Mouse (Mus musculus) hindbrain, postnatal 0 days (tissue): ENCODE measurements around the gene Gm15557. TPM values are rescaled to one million over a fixed set of nuclear protein-coding genes. Genes with fewer than 3 reads are reported as not detected.

Experiments used
- ATAC-seq: fragments of 200-750 bp; cut with Nextera tagmentation; 2 replicates; pipeline ENCODE4 v1.8.0; 2017; ENCODE audit warnings: mild to moderate bottlenecking, moderate TSS enrichment, moderate library complexity
- DNase-seq: peaks from one replicate; pipeline ENCODE4 v3.0.0-alpha.2; 2015; ENCODE audit warnings: low spot score
- H3K27ac ChIP-seq: fragments of 300-500 bp; sonication (generic); 2 replicates; pipeline ENCODE4 v1.5.1; 2014; ENCODE audit warnings: mild to moderate bottlenecking
- H3K27me3 ChIP-seq: fragments of 300-500 bp; sonication (generic); 2 replicates; pipeline ENCODE4 v1.6.1; 2014; ENCODE audit warnings: low read length, mixed read lengths; ENCODE audit not compliant: insufficient read depth
- H3K36me3 ChIP-seq: fragments of 300-500 bp; sonication (generic); 2 replicates; pipeline ENCODE4 v1.6.1; 2014; ENCODE audit warnings: low read length, mixed read lengths; ENCODE audit not compliant: insufficient read depth
- H3K4me1 ChIP-seq: fragments of 300-500 bp; sonication (generic); 2 replicates; pipeline ENCODE4 v1.6.1; 2014; ENCODE audit warnings: antibody characterized with exemption, low read length, mixed read lengths; ENCODE audit not compliant: insufficient read depth
- H3K4me2 ChIP-seq: fragments of 300-500 bp; sonication (generic); 2 replicates; pipeline ENCODE4 v1.6.1; 2014; ENCODE audit warnings: low read depth, mild to moderate bottlenecking, low read length, moderate library complexity, mixed read lengths
- H3K4me3 ChIP-seq: fragments of 300-500 bp; sonication (generic); 2 replicates; pipeline ENCODE4 v1.5.1; 2014; ENCODE audit warnings: low read length
- H3K9ac ChIP-seq: fragments of 300-500 bp; sonication (generic); replicated peaks from 2 replicates; pipeline ENCODE4 v1.6.1; 2014; ENCODE audit warnings: mild to moderate bottlenecking, low read length, moderate library complexity, mixed read lengths
- H3K9me3 ChIP-seq: fragments of 300-500 bp; sonication (generic); 2 replicates; pipeline ENCODE4 v1.6.1; 2016; ENCODE audit warnings: low read length, mixed read lengths
- CTCF ChIP-seq: IDR thresholded peaks from 2 replicates; pipeline ENCODE4 v1.5.1; 2016; ENCODE audit warnings: antibody characterized with exemption, control low read depth, low read depth
- WGBS: fragments of 180-500 bp; shearing (Covaris S2); extraction: QIAGEN DNeasy Blood & Tissue Kit; methylation state at CpG from one replicate; pipeline ENCODE4 v1.1.7; 2014; 5-methylcytosine and 5-hydroxymethylcytosine counted together
- polyA plus RNA-seq: library from polyadenylated mRNA; unstranded; fragments of >200 nt; fragmentation: Nextera tagmentation; extraction: Ambion mirVana; gene quantifications from 2 replicates; pipeline ENCODE4 v1.2.1, GENCODE M21; 2015
- total RNA-seq: library from RNA; depleted of rRNA; stranded (reverse); fragments of >200 nt; gene quantifications from 2 replicates; pipeline ENCODE4 v1.2.3, GENCODE M21; 2014

The Gm15557 gene
- total and polyA plus RNA-seq, 2 experiments from 2014 or later, result not detected

DNA sequence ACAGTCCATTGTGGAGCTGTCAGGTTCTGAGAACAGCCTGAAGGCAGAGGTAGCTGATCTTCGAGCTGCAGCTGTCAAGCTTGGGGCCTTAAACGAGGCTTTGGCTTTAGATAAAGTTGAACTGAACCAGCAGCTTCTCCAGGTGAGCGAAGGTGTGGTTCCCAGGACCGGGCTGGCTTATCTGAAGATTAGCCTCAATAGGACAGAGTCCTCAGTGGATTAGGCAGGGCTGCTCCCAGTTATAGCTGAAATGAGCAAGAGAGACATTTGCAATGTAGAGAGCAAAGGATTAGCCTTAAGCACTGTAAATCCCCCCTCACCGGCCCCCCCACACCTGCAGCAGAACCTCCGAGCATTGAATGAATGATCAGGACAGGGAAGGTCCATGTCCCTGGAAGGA, 32.8 kb downstream of the Gm15557 start:
- no peak overlapping the region for H3K4me3 ChIP-seq
- no peak overlapping the region for H3K4me2 ChIP-seq
- H3K9ac ChIP-seq, result no peak overlapping the region
- TF ChIP-seq CTCF, result no peak
- no peaks in the 10 kb centered on the region for H3K9me3 ChIP-seq
- ATAC-seq, result no peak
- DNase-seq, result no peak
- H3K27me3 ChIP-seq, result no peaks in the 10 kb centered on the region
- no peaks in the 10 kb centered on the region for H3K4me1 ChIP-seq
- WGBS, result 93% methylated on average over 6 of the region's 6 CpGs
- H3K36me3 ChIP-seq, result peaks cover 71% of the 10 kb centered on the region
- no peak overlapping the region for H3K27ac ChIP-seq

DNA sequence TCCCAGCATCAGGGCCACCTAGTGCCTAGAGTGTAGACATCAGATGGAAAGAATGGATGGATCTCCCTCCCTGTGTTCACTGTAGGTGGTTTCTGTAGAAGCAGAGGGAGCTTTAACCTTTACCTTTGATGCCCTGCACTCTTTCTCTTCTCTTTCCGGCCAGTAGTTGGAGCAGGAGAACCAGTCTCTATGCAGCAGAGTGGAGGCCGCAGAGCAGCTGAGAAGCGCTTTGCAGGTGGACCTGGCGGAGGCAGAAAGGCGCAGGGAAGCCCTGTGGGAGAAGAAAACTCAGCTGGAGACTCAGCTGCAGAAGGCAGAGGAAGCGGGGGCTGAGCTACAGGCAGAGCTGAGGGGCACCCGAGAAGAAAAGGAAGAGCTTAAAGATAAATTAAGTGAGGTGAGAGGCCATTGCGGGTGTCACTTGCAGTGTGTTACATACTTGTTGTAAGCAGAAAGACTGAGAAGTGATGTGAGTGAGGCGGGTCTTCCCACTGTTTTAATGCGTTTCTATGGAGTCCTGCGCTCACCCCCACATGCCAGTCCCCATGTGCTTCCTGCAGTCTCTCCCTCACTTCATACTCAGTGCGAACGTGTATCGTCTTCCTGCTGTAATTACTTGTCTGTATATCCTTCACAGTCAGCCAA, 33.7 kb downstream of the Gm15557 start:
- no peaks in the 10 kb centered on the region for H3K27me3 ChIP-seq
- H3K27ac ChIP-seq, result no peak overlapping the region
- H3K9ac ChIP-seq, result no peak overlapping the region
- no peak overlapping the region for H3K4me3 ChIP-seq
- WGBS, result 83% methylated on average over 14 of the region's 14 CpGs
- no peak for ATAC-seq
- no peak overlapping the region for H3K4me2 ChIP-seq
- H3K36me3 ChIP-seq, result peaks cover 70% of the 10 kb centered on the region
- no peaks in the 10 kb centered on the region for H3K4me1 ChIP-seq
- peak; percentile 30; the same call in 1 of the 2 replicates for TF ChIP-seq CTCF
- no peaks in the 10 kb centered on the region for H3K9me3 ChIP-seq
- peak; percentile 25 for DNase-seq

DNA sequence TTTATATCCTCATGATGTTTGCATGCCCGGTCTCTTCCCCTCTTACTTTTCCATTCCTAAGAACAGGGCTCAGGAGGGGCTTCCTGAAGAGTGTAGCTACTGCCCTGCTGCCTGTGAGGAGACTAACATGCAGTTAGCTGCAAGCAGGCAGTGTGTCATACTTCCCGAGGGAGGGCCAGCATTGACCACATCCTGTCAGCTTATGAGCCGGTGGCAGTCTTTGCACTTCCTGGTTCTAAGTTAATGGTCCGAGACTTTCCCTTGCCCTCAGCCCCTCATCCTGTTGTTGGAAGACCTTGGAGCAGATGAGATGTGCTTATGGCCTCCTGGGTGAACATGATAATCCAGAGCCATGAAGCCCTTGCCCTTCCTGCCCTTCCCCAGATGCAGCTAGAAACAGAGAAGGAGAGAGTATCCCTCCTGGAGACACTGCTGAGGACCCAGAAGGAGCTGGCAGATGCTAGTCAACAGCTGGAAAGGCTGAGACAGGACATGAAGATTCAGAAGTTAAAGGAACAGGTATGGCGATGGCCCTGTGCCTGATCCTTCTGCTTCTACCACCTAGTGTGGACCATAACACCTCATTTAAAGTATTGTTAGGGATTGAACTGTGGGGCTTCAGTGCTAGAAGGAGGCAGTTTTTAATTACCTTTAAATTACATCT, 38.9 kb downstream of the Gm15557 start:
- H3K27ac ChIP-seq, result no peak overlapping the region
- no peak for DNase-seq
- H3K9ac ChIP-seq, result no peak overlapping the region
- no peaks in the 10 kb centered on the region for H3K9me3 ChIP-seq
- TF ChIP-seq CTCF, result no peak
- peaks cover 77% of the 10 kb centered on the region for H3K36me3 ChIP-seq
- no peak overlapping the region for H3K4me3 ChIP-seq
- ATAC-seq, result no peak
- 93% methylated on average over 5 of the region's 5 CpGs for WGBS
- H3K4me2 ChIP-seq, result no peak overlapping the region
- H3K27me3 ChIP-seq, result no peaks in the 10 kb centered on the region
- no peaks in the 10 kb centered on the region for H3K4me1 ChIP-seq

DNA sequence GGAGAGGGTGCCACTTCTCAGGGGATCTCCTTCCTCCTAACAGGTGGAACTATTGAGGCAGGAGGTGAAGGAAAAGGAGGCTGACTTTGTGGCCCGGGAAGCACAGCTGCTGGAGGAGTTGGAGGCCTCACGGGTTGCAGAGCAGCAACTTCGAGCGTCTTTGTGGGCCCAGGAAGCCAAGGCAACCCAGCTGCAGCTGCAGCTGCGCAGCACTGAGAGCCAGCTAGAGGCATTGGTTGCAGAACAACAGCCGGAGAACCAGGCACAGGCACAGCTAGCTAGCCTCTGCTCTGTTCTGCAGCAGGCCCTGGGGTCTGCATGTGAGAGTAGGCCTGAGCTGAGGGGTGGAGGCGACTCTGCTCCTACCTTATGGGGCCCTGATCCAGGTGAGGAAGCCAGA, 45.2 kb downstream of the Gm15557 start:
- no peak for TF ChIP-seq CTCF

DNA sequence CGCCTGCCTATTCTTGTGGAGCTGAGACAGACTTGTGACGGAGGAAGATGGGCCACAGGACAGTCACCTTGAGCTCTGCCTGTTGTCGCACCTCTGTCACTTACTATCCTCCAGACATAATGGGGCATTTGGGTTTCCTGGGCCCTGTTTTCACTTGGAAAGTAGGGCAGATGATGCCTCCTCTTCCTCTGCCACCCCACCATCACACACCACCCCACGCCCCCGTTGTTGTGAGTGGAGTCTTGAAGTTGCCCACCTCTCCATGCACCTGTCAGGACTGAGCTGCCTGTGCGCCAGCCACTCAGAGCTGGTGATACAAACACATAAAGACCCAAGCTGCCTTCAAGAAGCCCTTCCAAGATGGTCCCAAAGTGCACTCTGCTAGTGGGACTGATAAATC, 46.6 kb downstream of the Gm15557 start:
- Histone ChIP-seq H3K27me3 (no peaks in the 10 kb centered on the region), H3K4me3 (no peak overlapping the region), H3K36me3 (peaks cover 81% of the 10 kb centered on the region), H3K9me3 (no peaks in the 10 kb centered on the region), H3K27ac (no peak overlapping the region), H3K4me1 (peaks cover 11% of the 10 kb centered on the region; the same call in 1 of the 2 replicates), H3K4me2 (no peak overlapping the region), H3K9ac (no peak overlapping the region)
- no peak for ATAC-seq
- no peak for DNase-seq
- no peak for TF ChIP-seq CTCF
- WGBS, result 98% methylated on average over 6 of the region's 6 CpGs

More for the DNA sequence above, 45.2 kb downstream of the Gm15557 start:
- H3K4me3 ChIP-seq, result no peak overlapping the region
- H3K4me1 ChIP-seq, result no peaks in the 10 kb centered on the region
- no peaks in the 10 kb centered on the region for H3K27me3 ChIP-seq
- DNase-seq (no peak), ATAC-seq (no peak)
- H3K27ac ChIP-seq, result no peak overlapping the region
- 92% methylated on average over 7 of the region's 7 CpGs for WGBS
- no peak overlapping the region for H3K4me2 ChIP-seq
- H3K9me3 ChIP-seq, result no peaks in the 10 kb centered on the region
- H3K36me3 ChIP-seq, result peaks cover 86% of the 10 kb centered on the region
- H3K9ac ChIP-seq, result no peak overlapping the region

DNA sequence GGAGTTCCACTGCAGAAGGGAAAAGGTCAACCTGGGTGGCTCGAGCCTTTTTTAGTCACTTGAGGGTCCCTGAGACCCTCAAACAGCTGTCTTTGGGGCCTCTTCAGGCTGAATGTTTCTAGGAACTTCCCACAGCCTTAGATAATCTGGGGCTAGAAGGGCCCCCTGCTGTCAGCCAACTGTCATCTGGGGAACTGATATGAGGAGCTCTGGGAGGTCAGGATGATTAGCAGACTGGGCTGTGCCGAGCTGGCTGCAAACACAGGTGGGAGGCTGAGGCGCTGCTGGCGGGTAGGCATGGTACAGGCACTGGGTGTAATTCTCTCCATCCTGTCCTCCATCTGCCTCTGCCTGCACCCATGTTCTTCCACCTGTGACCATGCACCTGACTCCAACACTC, 48.6 kb downstream of the Gm15557 start:
- Histone ChIP-seq H3K4me3 (no peak overlapping the region), H3K4me2 (no peak overlapping the region), H3K9me3 (no peaks in the 10 kb centered on the region), H3K27ac (no peak overlapping the region), H3K36me3 (peaks cover 76% of the 10 kb centered on the region), H3K9ac (no peak overlapping the region), H3K27me3 (no peaks in the 10 kb centered on the region), H3K4me1 (peaks cover 14% of the 10 kb centered on the region; the same call in 1 of the 2 replicates)
- no peak for TF ChIP-seq CTCF
- WGBS, result 66% methylated on average over 4 of the region's 4 CpGs
- ATAC-seq, result no peak
- no peak for DNase-seq

DNA sequence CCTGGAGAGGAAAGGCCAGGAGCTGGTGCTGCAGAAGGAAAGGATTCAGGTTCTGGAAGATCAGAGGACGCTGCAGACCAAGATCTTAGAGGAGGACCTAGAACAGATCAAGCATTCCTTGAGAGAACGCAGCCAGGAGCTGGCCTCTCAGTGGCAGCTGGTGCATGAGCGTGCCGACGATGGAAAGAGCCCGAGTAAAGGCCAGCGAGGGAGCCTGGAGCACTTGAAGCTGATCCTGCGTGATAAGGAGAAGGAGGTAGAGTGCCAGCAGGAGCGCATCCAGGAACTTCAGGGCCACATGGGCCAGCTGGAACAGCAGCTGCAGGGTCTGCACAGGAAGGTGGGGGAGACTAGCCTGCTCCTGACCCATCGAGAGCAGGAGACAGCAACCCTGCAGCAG, 50.6 kb downstream of the Gm15557 start:
- no peak for TF ChIP-seq CTCF
- no peak overlapping the region for H3K4me3 ChIP-seq
- H3K27me3 ChIP-seq, result no peaks in the 10 kb centered on the region
- no peak overlapping the region for H3K9ac ChIP-seq
- DNase-seq, result peak; percentile 25
- H3K36me3 ChIP-seq, result peaks cover 76% of the 10 kb centered on the region
- peaks cover 14% of the 10 kb centered on the region; the same call in 1 of the 2 replicates for H3K4me1 ChIP-seq
- peak overlapping the region; percentile 69; the same call in 1 of the 2 replicates for H3K27ac ChIP-seq
- H3K4me2 ChIP-seq, result no peak overlapping the region
- H3K9me3 ChIP-seq, result no peaks in the 10 kb centered on the region
- 0 out of 2 replicates have a peak, but pooled peaks have one; percentile 30 for ATAC-seq
- WGBS, result 68% methylated on average over 10 of the region's 10 CpGs
